Mouse (Mus musculus) erythroblast, embryonic 14.5 days (primary cell): Measurements from ENCODE around the gene Rab8b. TPM values are rescaled to one million over a fixed set of nuclear protein-coding genes. Genes with fewer than 3 reads are reported as not detected.

Source experiments
- H3K27me3 ChIP-seq: 2 replicates; pipeline ENCODE4 v1.6.1; 2012; ENCODE audit warnings: inconsistent platforms; ENCODE audit not compliant: control insufficient read depth
- H3K36me3 ChIP-seq: 2 replicates; pipeline ENCODE4 v1.6.1; 2012; ENCODE audit warnings: mild to moderate bottlenecking, inconsistent platforms; ENCODE audit not compliant: control insufficient read depth
- H3K4me1 ChIP-seq: 2 replicates; pipeline ENCODE4 v1.6.1; 2012; ENCODE audit warnings: inconsistent platforms; ENCODE audit not compliant: control insufficient read depth
- H3K4me3 ChIP-seq: replicated peaks from 2 replicates; pipeline ENCODE3; 2012; ENCODE audit warnings: moderate library complexity, mild to moderate bottlenecking, inconsistent platforms
- H3K9me3 ChIP-seq: 2 replicates; pipeline ENCODE4 v1.6.1; 2012; ENCODE audit warnings: low read length, inconsistent platforms, mixed read lengths; ENCODE audit not compliant: control insufficient read depth
- GATA1 ChIP-seq: IDR thresholded peaks from 2 replicates; pipeline ENCODE4 v1.6.1; 2012; ENCODE audit warnings: low read length, inconsistent platforms, mixed read lengths
- TAL1 ChIP-seq: IDR thresholded peaks from 3 replicates; pipeline ENCODE4 v1.6.1; 2012; ENCODE audit warnings: low read length, inconsistent platforms, mixed read lengths
- polyA plus RNA-seq: library from polyadenylated mRNA; stranded (reverse); fragments of >175 nt; gene quantifications from 2 replicates; pipeline ENCODE4 v1.2.3, GENCODE M21; 2012

Gene Rab8b
- polyA plus RNA-seq, 1 experiment, result 0.53 TPM

DNA sequence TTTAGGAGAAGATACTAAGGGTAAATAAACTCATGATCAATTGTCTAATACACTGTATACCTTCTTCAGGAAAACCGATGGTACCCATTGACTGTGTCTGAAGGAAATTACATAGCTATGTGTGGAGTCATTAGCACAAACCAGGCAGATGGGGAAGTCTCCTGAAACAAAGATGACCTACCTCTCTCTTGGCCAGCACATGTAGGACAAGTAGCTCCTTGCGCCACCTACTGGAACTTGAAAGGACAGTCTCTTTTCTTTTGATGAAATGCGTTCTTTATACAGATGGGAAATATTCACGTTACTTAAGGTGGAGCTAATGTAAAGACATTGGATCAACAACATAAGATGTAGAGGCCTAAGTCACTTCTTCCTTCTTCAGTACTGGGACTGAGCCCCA, 19.3 kb upstream of the Rab8b start:
- no peaks in the 10 kb centered on the region for H3K36me3 ChIP-seq
- H3K27me3 ChIP-seq, result peaks cover 2% of the 10 kb centered on the region; the same call in 1 of the 2 replicates
- no peak for TF ChIP-seq TAL1
- no peak for TF ChIP-seq GATA1
- peaks cover 2% of the 10 kb centered on the region for H3K4me1 ChIP-seq
- no peak overlapping the region for H3K4me3 ChIP-seq
- no peaks in the 10 kb centered on the region for H3K9me3 ChIP-seq

GRCm38 (mm10) chr9:66937507-66937906, 18.0 kb upstream of the Rab8b start:
- H3K4me1 ChIP-seq, result peaks cover 2% of the 10 kb centered on the region
- peaks cover 2% of the 10 kb centered on the region; the same call in 1 of the 2 replicates for H3K27me3 ChIP-seq
- H3K4me3 ChIP-seq, result no peak overlapping the region
- H3K9me3 ChIP-seq, result no peaks in the 10 kb centered on the region
- TF ChIP-seq TAL1 (no peak), GATA1 (no peak)
- no peaks in the 10 kb centered on the region for H3K36me3 ChIP-seq

DNA sequence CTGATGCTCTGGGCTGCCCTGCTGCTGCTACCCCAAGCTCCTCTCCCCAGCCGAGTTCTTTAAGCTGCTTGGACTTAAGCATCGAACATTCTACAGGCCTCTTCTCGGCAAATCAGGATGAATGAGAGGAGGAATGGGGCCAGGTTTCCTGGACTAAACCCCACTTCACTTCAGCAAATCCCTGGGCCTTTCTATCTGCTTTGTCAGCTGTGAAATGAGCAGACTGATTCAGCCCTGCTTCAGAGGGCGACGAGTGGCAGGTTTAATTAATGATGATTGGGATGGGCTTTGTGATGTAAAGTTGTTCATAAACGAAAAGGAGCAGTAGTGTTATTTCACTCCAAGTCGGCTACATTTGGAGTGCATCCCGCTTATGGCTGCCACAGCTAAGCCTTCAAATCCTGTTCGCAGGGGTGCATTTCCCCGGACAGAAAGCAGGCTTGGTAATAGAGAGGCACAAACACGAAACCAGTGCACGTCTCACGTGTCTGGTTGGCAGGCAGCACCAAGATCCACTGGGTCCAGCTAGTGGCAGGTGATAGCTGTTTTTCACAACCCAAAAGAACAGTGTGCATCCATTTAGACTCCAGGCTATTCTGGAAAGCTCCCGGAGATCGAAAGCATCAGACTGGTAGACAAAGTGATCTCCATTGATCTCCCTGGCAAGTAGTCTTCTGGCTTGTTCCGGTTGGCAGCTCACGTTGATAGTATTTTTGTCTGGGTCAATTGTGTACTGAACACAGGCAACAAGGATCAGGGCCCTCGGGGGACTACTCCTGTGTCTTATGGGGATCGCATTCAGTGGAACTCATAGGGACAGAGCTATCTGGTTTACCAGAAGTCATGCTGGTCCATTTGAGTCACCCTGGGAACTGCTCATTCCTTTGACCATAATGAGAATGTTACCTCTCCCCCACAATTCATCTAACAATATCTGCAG, 14.7 kb upstream of the Rab8b start:
- Histone ChIP-seq H3K36me3 (no peaks in the 10 kb centered on the region), H3K9me3 (no peaks in the 10 kb centered on the region), H3K27me3 (no peaks in the 10 kb centered on the region), H3K4me3 (no peak overlapping the region), H3K4me1 (peaks cover 2% of the 10 kb centered on the region)
- no peak for TF ChIP-seq GATA1
- no peak for TF ChIP-seq TAL1

DNA sequence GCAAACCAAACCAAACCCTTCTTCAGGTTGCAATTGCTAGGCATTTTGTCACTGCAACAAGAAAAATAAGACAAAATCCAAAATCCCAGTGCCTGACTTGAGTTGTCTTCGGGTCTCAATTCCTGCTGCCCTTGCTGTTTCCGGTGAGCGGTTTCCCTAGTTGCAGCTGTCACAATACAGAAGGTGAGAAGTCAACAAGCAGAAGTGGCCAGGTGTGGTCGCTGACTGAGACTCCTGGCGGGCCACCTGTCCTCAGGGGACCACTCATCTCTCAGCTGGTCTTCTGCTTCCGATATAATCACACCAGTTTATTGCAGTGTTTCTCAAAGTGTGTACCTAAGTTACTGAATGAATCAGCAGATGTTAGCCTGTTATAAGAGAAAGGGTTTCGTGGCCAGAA, 10.9 kb upstream of the Rab8b start:
- H3K4me3 ChIP-seq, result no peak overlapping the region
- H3K27me3 ChIP-seq, result no peaks in the 10 kb centered on the region
- no peaks in the 10 kb centered on the region for H3K9me3 ChIP-seq
- H3K4me1 ChIP-seq, result no peaks in the 10 kb centered on the region
- no peak for TF ChIP-seq GATA1
- TF ChIP-seq TAL1, result no peak
- H3K36me3 ChIP-seq, result no peaks in the 10 kb centered on the region

- Histone ChIP-seq H3K4me3 (no peak overlapping the region), H3K4me1 (no peaks in the 10 kb centered on the region), H3K9me3 (no peaks in the 10 kb centered on the region), H3K27me3 (no peaks in the 10 kb centered on the region), H3K36me3 (no peaks in the 10 kb centered on the region)
- no peak for TF ChIP-seq GATA1
- TF ChIP-seq TAL1, result no peak
These were observed 8.4 kb upstream of the Rab8b start for GRCm38 (mm10) chr9:66927696-66928402.

DNA sequence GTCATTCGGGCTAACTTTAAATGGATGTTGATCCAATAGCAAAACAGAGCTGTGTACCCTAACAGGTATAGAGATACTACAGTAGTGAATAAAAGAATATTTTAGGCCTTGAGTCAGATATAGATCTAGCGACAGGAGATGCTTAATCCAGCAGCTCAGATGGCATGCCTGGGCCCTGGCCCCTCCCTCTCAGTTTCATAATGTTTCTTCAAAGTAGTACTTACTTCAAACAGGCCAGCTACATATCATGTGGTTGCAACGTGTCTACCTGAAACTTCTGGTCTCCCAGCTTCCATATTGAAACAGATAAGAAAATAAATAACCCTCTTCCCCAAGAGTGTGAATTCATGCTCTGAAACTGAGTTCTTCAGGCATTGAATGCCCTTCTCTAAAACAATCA, 6.4 kb upstream of the Rab8b start:
- no peaks in the 10 kb centered on the region; the same call in 1 of the 2 replicates for H3K36me3 ChIP-seq
- no peaks in the 10 kb centered on the region for H3K27me3 ChIP-seq
- peaks cover 2% of the 10 kb centered on the region for H3K9me3 ChIP-seq
- no peak overlapping the region for H3K4me3 ChIP-seq
- H3K4me1 ChIP-seq, result peaks cover 8% of the 10 kb centered on the region
- TF ChIP-seq TAL1, result no peak
- TF ChIP-seq GATA1, result no peak

DNA sequence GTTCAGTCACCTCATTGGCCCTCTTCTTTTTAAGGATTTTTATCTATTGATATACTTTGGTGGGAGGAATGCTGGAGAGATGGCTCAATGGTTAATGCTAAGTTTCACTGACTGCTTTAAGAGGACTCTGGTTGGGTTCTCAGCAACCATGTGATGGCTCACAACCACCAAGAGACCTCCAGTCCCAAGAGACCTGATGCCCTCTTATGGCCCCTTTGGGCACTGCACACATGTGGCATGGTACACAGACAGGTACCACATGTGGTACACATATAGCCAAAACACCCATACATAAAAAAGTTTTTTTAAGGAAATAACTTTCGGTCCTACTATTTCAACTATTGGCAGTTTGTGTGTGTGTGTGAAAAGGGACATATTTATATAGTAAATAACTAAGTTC, 2.6 kb upstream of the Rab8b start:
- no peak overlapping the region for H3K4me3 ChIP-seq
- TF ChIP-seq GATA1, result no peak
- no peak for TF ChIP-seq TAL1
- peaks cover 2% of the 10 kb centered on the region for H3K9me3 ChIP-seq
- no peaks in the 10 kb centered on the region for H3K27me3 ChIP-seq
- H3K4me1 ChIP-seq, result peaks cover 35% of the 10 kb centered on the region
- peaks cover 14% of the 10 kb centered on the region for H3K36me3 ChIP-seq

DNA sequence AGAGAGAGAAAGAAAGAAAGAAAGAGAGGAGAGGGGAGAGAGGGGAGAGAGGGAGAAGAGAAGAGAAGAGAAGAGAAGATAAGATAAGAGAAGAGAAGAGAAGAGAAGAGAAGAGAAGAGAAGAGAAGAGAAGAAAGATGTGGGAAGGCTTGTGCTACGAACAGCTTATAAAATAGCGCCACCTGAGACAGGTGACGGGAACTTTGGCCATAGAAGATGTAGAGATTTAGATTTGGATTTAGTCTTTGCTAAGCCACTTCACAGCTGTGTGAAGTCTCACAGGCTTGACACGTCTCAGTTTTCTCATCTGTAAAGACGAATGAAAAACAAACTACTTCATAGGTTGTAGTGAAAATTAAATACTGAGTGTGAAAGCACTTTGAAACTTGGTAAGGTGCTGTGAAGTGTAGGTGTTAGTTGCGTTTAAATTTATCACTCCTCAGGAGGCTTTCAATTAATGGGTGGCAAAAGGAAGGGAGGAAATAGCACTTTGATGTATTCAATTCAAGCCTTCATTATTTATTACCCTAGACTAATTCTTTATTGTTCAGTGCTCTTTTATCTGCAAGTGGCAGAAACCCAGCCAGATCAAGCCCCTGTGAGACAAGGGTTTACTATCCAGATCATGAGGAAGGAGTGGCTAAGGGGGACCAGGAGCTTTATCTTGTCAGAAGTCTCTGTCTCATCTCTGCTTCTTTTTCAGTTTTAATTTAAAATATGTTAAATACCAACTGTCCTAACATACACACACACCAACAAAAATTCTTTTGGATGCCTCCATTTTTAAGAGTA, 1.2 kb upstream of the Rab8b start:
- H3K4me3 ChIP-seq, result peak overlapping the region; percentile 44
- peaks cover 28% of the 10 kb centered on the region for H3K36me3 ChIP-seq
- H3K4me1 ChIP-seq, result peaks cover 49% of the 10 kb centered on the region
- H3K9me3 ChIP-seq, result peaks cover 2% of the 10 kb centered on the region
- no peaks in the 10 kb centered on the region for H3K27me3 ChIP-seq
- TF ChIP-seq TAL1 (no peak), GATA1 (no peak)
